Mouse (Mus musculus) ES-E14 (cell line): ENCODE measurements around the gene Snapin.

Experiments
- CHD2 ChIP-seq: IDR thresholded peaks from 2 replicates; pipeline ENCODE4 v1.6.1; 2014; ENCODE audit warnings: mild to moderate bottlenecking, low read depth, low read length, inconsistent platforms
- HCFC1 ChIP-seq: IDR thresholded peaks from 2 replicates; pipeline ENCODE4 v1.6.1; 2012; ENCODE audit warnings: low read length, inconsistent platforms, borderline replicate concordance; ENCODE audit not compliant: insufficient read depth
- ZC3H11A ChIP-seq: IDR thresholded peaks from 2 replicates; pipeline ENCODE4 v1.6.1; 2012; ENCODE audit warnings: low read depth, mild to moderate bottlenecking, inconsistent platforms, low read length, borderline replicate concordance

DNA sequence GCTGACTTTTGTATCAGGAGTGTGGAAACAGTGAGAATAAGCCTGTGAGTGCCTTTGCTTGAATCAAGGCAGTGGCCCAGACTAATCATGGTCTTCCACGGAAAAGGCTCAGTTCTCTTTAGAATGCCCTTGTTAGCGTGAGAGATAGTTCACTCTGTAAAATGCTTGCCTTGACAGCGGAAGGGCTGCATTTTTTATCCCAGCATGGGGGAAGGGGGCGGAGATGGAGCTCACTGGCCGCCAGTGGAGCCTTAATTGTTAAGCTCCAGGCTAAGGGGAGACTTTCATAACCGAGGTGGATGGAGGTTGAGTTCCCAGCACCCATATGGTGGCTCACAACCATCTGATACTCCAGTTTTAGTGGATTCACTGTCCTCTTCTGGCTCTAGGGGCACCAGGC is 42.2 kb downstream of the Snapin start:
- no peak for TF ChIP-seq HCFC1
- TF ChIP-seq CHD2 = no peak
- no peak for TF ChIP-seq ZC3H11A
